Mouse (Mus musculus) megakaryocyte, embryonic 14.5 days (primary cell): ENCODE results near the gene C1qtnf5.

Source experiments
- FLI1 ChIP-seq: IDR thresholded peaks from 2 replicates; pipeline ENCODE4 v1.6.1; 2012; ENCODE audit warnings: low read length, inconsistent platforms, mixed read lengths
- GATA1 ChIP-seq: IDR thresholded peaks from 3 replicates; pipeline ENCODE4 v1.6.1; 2012; ENCODE audit warnings: mixed read lengths, low read length, inconsistent platforms, borderline replicate concordance

GRCm38 (mm10) chr9:44144718-44145060 lies 37.6 kb downstream of the C1qtnf5 start:
- TF ChIP-seq FLI1 = no peak
- no peak for TF ChIP-seq GATA1
